Mouse (Mus musculus): ENCODE data around the gene Tex46. TPM values are rescaled to one million over a fixed set of nuclear protein-coding genes. Genes with fewer than 3 reads are reported as not detected.

Tex46 gene
- total RNA-seq, 1 experiment = not detected

GRCm38 (mm10) chr4:136621336-136621735, 11.1 kb downstream of the Tex46 start:
- no peaks in the 10 kb centered on the region for H3K36me3 ChIP-seq (ENCODE audit: control insufficient read depth, insufficient read depth, low read length, poor library complexity, severe bottlenecking)
- in situ Hi-C loops (cut with MboI; ENCODE audit: low sequenced_read_pairs in 2 of 2, unreplicated experiment in 2 of 2) = loop anchor here (10.0 to 25.0 kb wide), 3 partner anchors 167 to 259 kb away; no protein-coding TSS in a partner anchor
- no peak overlapping the region for H3K4me3 ChIP-seq (ENCODE audit: insufficient read depth in 1 of 2, low read depth in 1 of 2, low read length in 2 of 2, poor library complexity in 1 of 2, severe bottlenecking in 1 of 2)
- DNase-seq (ENCODE audit: low read depth, low spot score) = no peak
- no peaks in the 10 kb centered on the region for H3K9me3 ChIP-seq (ENCODE audit: control insufficient read depth, insufficient read depth, low read depth, low read length)
- H3K27ac ChIP-seq (ENCODE audit: insufficient read depth, low read depth, low read length, poor library complexity, severe bottlenecking) = no peak overlapping the region
- H3K9ac ChIP-seq (ENCODE audit: insufficient read depth, low read depth, low read length, poor library complexity, severe bottlenecking) = no peak overlapping the region
- TF ChIP-seq ZC3H11A (IDR thresholded peaks at IDR 0.05; ENCODE audit: borderline replicate concordance, low read depth, low read length) = peak; percentile 96
- TF ChIP-seq MAFK (IDR thresholded peaks at IDR 0.05; ENCODE audit: insufficient read depth, low read depth, low read length) = no peak
- no peak for TF ChIP-seq CHD2 (IDR thresholded peaks at IDR 0.05; ENCODE audit: low read depth, low read length)
- TF ChIP-seq HCFC1 (IDR thresholded peaks at IDR 0.05; ENCODE audit: borderline replicate concordance, insufficient read depth, low read length) = no peak
- TF ChIP-seq ZNF384 (IDR thresholded peaks at IDR 0.05; ENCODE audit: low read depth, low read length) = no peak
- H3K4me1 ChIP-seq (ENCODE audit: control insufficient read depth in 2 of 2, insufficient read depth in 2 of 2, low read length in 2 of 2, poor library complexity in 1 of 2) = peaks cover 0 to 13% of the 10 kb centered on the region in 2 experiments; a peak in 1 of 4 replicates

- peaks cover 0 to 13% of the 10 kb centered on the region in 2 experiments; a peak in 1 of 4 replicates for H3K4me1 ChIP-seq (ENCODE audit: control insufficient read depth in 2 of 2, insufficient read depth in 2 of 2, low read length in 2 of 2, poor library complexity in 1 of 2)
- no peak for DNase-seq (ENCODE audit: low read depth, low spot score)
- no peak overlapping the region for H3K9ac ChIP-seq (ENCODE audit: insufficient read depth, low read depth, low read length, poor library complexity, severe bottlenecking)
- in situ Hi-C loops (cut with MboI; ENCODE audit: low sequenced_read_pairs in 2 of 2, unreplicated experiment in 2 of 2) = loop anchor here (10.0 to 25.0 kb wide), 3 partner anchors 167 to 260 kb away; no protein-coding TSS in a partner anchor
- no peak overlapping the region for H3K4me3 ChIP-seq (ENCODE audit: insufficient read depth in 1 of 2, low read depth in 1 of 2, low read length in 2 of 2, poor library complexity in 1 of 2, severe bottlenecking in 1 of 2)
- no peak for TF ChIP-seq HCFC1 (IDR thresholded peaks at IDR 0.05; ENCODE audit: borderline replicate concordance, insufficient read depth, low read length)
- no peak for TF ChIP-seq CHD2 (IDR thresholded peaks at IDR 0.05; ENCODE audit: low read depth, low read length)
- TF ChIP-seq MAFK (IDR thresholded peaks at IDR 0.05; ENCODE audit: insufficient read depth, low read depth, low read length) = no peak
- no peak for TF ChIP-seq ZC3H11A (IDR thresholded peaks at IDR 0.05; ENCODE audit: borderline replicate concordance, low read depth, low read length)
- no peak for TF ChIP-seq ZNF384 (IDR thresholded peaks at IDR 0.05; ENCODE audit: low read depth, low read length)
- no peak overlapping the region for H3K27ac ChIP-seq (ENCODE audit: insufficient read depth, low read depth, low read length, poor library complexity, severe bottlenecking)
- no peaks in the 10 kb centered on the region for H3K9me3 ChIP-seq (ENCODE audit: control insufficient read depth, insufficient read depth, low read depth, low read length)
- H3K36me3 ChIP-seq (ENCODE audit: control insufficient read depth, insufficient read depth, low read length, poor library complexity, severe bottlenecking) = no peaks in the 10 kb centered on the region
These were observed 11.7 kb downstream of the Tex46 start for GRCm38 (mm10) chr4:136621956-136622355.

- no peak for DNase-seq (ENCODE audit: low read depth, low spot score)
- Histone ChIP-seq H3K9ac (ENCODE audit: insufficient read depth, low read depth, low read length, poor library complexity, severe bottlenecking) (no peak within 1 kb of the TSS), H3K27ac (ENCODE audit: insufficient read depth, low read depth, low read length, poor library complexity, severe bottlenecking) (no peak within 1 kb of the TSS), H3K9me3 (ENCODE audit: control insufficient read depth, insufficient read depth, low read depth, low read length) (no peaks in the 10 kb centered on the region), H3K4me3 (ENCODE audit: insufficient read depth in 1 of 2, low read depth in 1 of 2, low read length in 2 of 2, poor library complexity in 1 of 2, severe bottlenecking in 1 of 2) (no peak within 1 kb of the TSS), H3K4me1 (ENCODE audit: control insufficient read depth in 2 of 2, insufficient read depth in 2 of 2, low read length in 2 of 2, poor library complexity in 1 of 2) (peaks cover 0 to 13% of the 10 kb centered on the region in 2 experiments; a peak in 1 of 4 replicates), H3K36me3 (ENCODE audit: control insufficient read depth, insufficient read depth, low read length, poor library complexity, severe bottlenecking) (no peaks in the 10 kb centered on the region)
- TF ChIP-seq MAFK (IDR thresholded peaks at IDR 0.05; ENCODE audit: insufficient read depth, low read depth, low read length) (no peak), HCFC1 (IDR thresholded peaks at IDR 0.05; ENCODE audit: borderline replicate concordance, insufficient read depth, low read length) (no peak), ZNF384 (IDR thresholded peaks at IDR 0.05; ENCODE audit: low read depth, low read length) (no peak)
- in situ Hi-C loops (cut with MboI; ENCODE audit: low sequenced_read_pairs in 2 of 2, unreplicated experiment in 2 of 2) = loop anchor here (10.0 to 25.0 kb wide), 3 partner anchors 168 to 260 kb away; no protein-coding TSS in a partner anchor
These were observed 12.2 kb downstream of the Tex46 start, which contains the start of gene Lactbl1 for GRCm38 (mm10) chr4:136622388-136622787. Lactbl1 (plus strand) TSS chr4:136622621.

- no peaks in the 10 kb centered on the region for H3K9me3 ChIP-seq (ENCODE audit: control insufficient read depth, insufficient read depth, low read depth, low read length)
- in situ Hi-C loops (cut with MboI; ENCODE audit: low sequenced_read_pairs in 2 of 2, unreplicated experiment in 2 of 2) = loop anchor here in 1 of 2 experiments (10.0 kb wide), 2 partner anchors 172 to 252 kb away; no protein-coding TSS in a partner anchor
- H3K9ac ChIP-seq (ENCODE audit: insufficient read depth, low read depth, low read length, poor library complexity, severe bottlenecking) = no peak overlapping the region
- no peak overlapping the region for H3K4me3 ChIP-seq (ENCODE audit: insufficient read depth in 1 of 2, low read depth in 1 of 2, low read length in 2 of 2, poor library complexity in 1 of 2, severe bottlenecking in 1 of 2)
- no peak overlapping the region for H3K27ac ChIP-seq (ENCODE audit: insufficient read depth, low read depth, low read length, poor library complexity, severe bottlenecking)
- H3K36me3 ChIP-seq (ENCODE audit: control insufficient read depth, insufficient read depth, low read length, poor library complexity, severe bottlenecking) = no peaks in the 10 kb centered on the region
- no peak for DNase-seq (ENCODE audit: low read depth, low spot score)
- no peaks in the 10 kb centered on the region; a peak in 1 of 4 replicates for H3K4me1 ChIP-seq (ENCODE audit: control insufficient read depth in 2 of 2, insufficient read depth in 2 of 2, low read length in 2 of 2, poor library complexity in 1 of 2)
- TF ChIP-seq CHD2 (IDR thresholded peaks at IDR 0.05; ENCODE audit: low read depth, low read length) (no peak), ZC3H11A (IDR thresholded peaks at IDR 0.05; ENCODE audit: borderline replicate concordance, low read depth, low read length) (no peak), HCFC1 (IDR thresholded peaks at IDR 0.05; ENCODE audit: borderline replicate concordance, insufficient read depth, low read length) (no peak), MAFK (IDR thresholded peaks at IDR 0.05; ENCODE audit: insufficient read depth, low read depth, low read length) (no peak), ZNF384 (IDR thresholded peaks at IDR 0.05; ENCODE audit: low read depth, low read length) (no peak)
These were observed 16.4 kb downstream of the Tex46 start for GRCm38 (mm10) chr4:136626590-136626989.

Data from ES-E14 (cell line).